ENCODE assay signal across 9 mouse cellular contexts in the genomic region with DNA sequence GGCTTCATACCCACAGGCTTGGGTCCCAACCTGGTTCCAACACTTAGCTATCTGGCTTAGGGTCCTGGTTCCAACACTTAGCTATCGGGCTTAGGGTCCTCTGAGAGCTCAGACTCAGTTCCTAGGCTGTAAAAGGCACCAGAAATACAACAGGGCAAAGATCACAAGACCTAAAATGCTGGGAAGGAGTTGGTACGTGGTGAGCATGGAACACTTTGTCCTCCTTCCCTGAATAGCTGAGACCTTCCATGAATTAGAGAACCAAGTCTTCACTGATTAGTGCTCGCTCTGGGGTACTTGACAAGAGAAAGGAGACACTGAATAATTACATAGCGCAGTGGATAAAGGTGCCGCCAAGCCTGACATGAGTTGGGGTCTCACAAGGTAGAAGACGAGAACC. TPM values are rescaled to one million over a fixed set of nuclear protein-coding genes. Genes with fewer than 3 reads are reported as not detected.
DNase-seq lines count a peak whose midpoint lies in the region; ATAC-seq lines count a peak whose summit lies in the region.
"Had no signal": no experiment of that assay in that cellular context is flagged by ENCODE, and none has a peak within 500 bp of the region (broad histone marks: within the 10 kb centered on the region; RNA-seq: fewer than 3 reads in every experiment).

No protein-coding gene starts in this region.

- peaks cover 65% of the 10 kb centered on the region for H3K27me3 ChIP-seq in heart, embryonic 10.5 days (ENCODE audit: insufficient read depth, poor library complexity, severe bottlenecking)
- H3K27me3 ChIP-seq in limb, embryonic 13.5 days = peaks cover 8% of the 10 kb centered on the region

- peaks cover 37% of the 10 kb centered on the region for H3K4me1 ChIP-seq in heart, embryonic 10.5 days
- H3K4me1 ChIP-seq in limb, embryonic 13.5 days = peaks cover 39% of the 10 kb centered on the region

- no peaks in the 10 kb centered on the region for H3K9me3 ChIP-seq in heart, embryonic 10.5 days
- H3K9me3 ChIP-seq in limb, embryonic 13.5 days = no peaks in the 10 kb centered on the region

- 35% methylated on average over 6 of the region's 6 CpGs for WGBS in heart, embryonic 10.5 days
- WGBS in limb, embryonic 13.5 days = 33% methylated on average over 6 of the region's 6 CpGs

- peak overlapping the region; percentile 75; the same call in 1 of the 2 replicates for H3K4me3 ChIP-seq in heart, embryonic 10.5 days
- peak overlapping the region; percentile 72 for H3K4me3 ChIP-seq in limb, embryonic 13.5 days

- no peak overlapping the region for H3K9ac ChIP-seq in limb, embryonic 13.5 days

- H3K4me2 ChIP-seq in limb, embryonic 13.5 days (replicated peaks) = peak overlapping the region; percentile 90

- H3K27ac ChIP-seq in heart, embryonic 10.5 days = no peak overlapping the region
- no peak overlapping the region for H3K27ac ChIP-seq in limb, embryonic 13.5 days

- no peak for DNase-seq in heart, embryonic 10.5 days (ENCODE audit: low spot score)
- DNase-seq in heart, adult 11 months = no peak
- DNase-seq in thymus, postnatal 4 days = peak; percentile 12
- DNase-seq in thymus, postnatal 14 days = no peak
- no peak for DNase-seq in cerebellum, postnatal 14 days
- DNase-seq in right cerebral cortex, adult 2 months (ENCODE audit: low spot score in 2 of 2) = no peak

- no peaks in the 10 kb centered on the region for H3K36me3 ChIP-seq in heart, embryonic 10.5 days
- no peaks in the 10 kb centered on the region for H3K36me3 ChIP-seq in limb, embryonic 13.5 days

- no peak for ATAC-seq in limb, embryonic 13.5 days (ENCODE audit: low FRiP score, low read depth)
- no peak for ATAC-seq in erythroblast, adult 5-6 weeks (replicated peaks; ENCODE audit: low FRiP score, poor library complexity, severe bottlenecking)

RNA-seq across cellular contexts. Expression of gene Fkbp5, which starts 4.6 kb away (rescaled TPM):
- polyA plus RNA-seq in heart, embryonic 10.5 days (2016; fragmentation: Nextera tagmentation; extraction: Ambion mirVana) = 16.0 and 21.9 TPM in 2 replicates
- 26.2 and 27.3 TPM in 2 replicates for polyA plus RNA-seq in limb, embryonic 13.5 days (2015; fragmentation: Nextera tagmentation; extraction: Ambion mirVana)
- 3.7 and 6.7 TPM in 2 replicates for total RNA-seq in erythroblast, adult 5-6 weeks (2015; ENCODE audit: low replicate concordance)
- 12.8 and 13.8 TPM in 2 replicates for total RNA-seq in erythroblast, adult 5-6 weeks (2017; ENCODE audit: low replicate concordance)

RNA-seq across cellular contexts. Expression of gene Armc12, which starts 8.7 kb away (rescaled TPM):
- 0.10 TPM in 1 of 2 replicates, not detected in the other for polyA plus RNA-seq in heart, embryonic 10.5 days (2016; fragmentation: Nextera tagmentation; extraction: Ambion mirVana)
- not detected in 2 replicates for polyA plus RNA-seq in limb, embryonic 13.5 days (2015; fragmentation: Nextera tagmentation; extraction: Ambion mirVana)
- not detected in 2 replicates for total RNA-seq in erythroblast, adult 5-6 weeks (2015; ENCODE audit: low replicate concordance)
- not detected in 2 replicates for total RNA-seq in erythroblast, adult 5-6 weeks (2017; ENCODE audit: low replicate concordance)
- total RNA-seq: layer of hippocampus, adult 8-10 months had no signal

RNA-seq across cellular contexts. Expression of gene Clpsl2, which starts 27.3 kb away (rescaled TPM):
- polyA plus RNA-seq in heart, embryonic 10.5 days (2016; fragmentation: Nextera tagmentation; extraction: Ambion mirVana) = not detected in 2 replicates
- polyA plus RNA-seq in limb, embryonic 13.5 days (2015; fragmentation: Nextera tagmentation; extraction: Ambion mirVana) = not detected in 2 replicates
- total RNA-seq in erythroblast, adult 5-6 weeks (2015; ENCODE audit: low replicate concordance) = not detected in 2 replicates
- total RNA-seq in erythroblast, adult 5-6 weeks (2017; ENCODE audit: low replicate concordance) = not detected in 2 replicates
- total RNA-seq: layer of hippocampus, adult 8-10 months had no signal

RNA-seq across cellular contexts. Expression of gene Clps, which starts 38.6 kb away (rescaled TPM):
- 0.46 TPM in 1 of 2 replicates, not detected in the other for polyA plus RNA-seq in heart, embryonic 10.5 days (2016; fragmentation: Nextera tagmentation; extraction: Ambion mirVana)
- 0.60 and 0.91 TPM in 2 replicates for polyA plus RNA-seq in limb, embryonic 13.5 days (2015; fragmentation: Nextera tagmentation; extraction: Ambion mirVana)
- not detected in 2 replicates for total RNA-seq in erythroblast, adult 5-6 weeks (2015; ENCODE audit: low replicate concordance)
- total RNA-seq in erythroblast, adult 5-6 weeks (2017; ENCODE audit: low replicate concordance) = not detected in 2 replicates
- total RNA-seq: layer of hippocampus, adult 8-10 months had no signal

RNA-seq across cellular contexts. Expression of gene Lhfpl5, which starts 53.5 kb away (rescaled TPM):
- polyA plus RNA-seq in heart, embryonic 10.5 days (2016; fragmentation: Nextera tagmentation; extraction: Ambion mirVana) = 0.25 and 0.41 TPM in 2 replicates
- polyA plus RNA-seq in limb, embryonic 13.5 days (2015; fragmentation: Nextera tagmentation; extraction: Ambion mirVana) = 0.46 and 0.56 TPM in 2 replicates
- not detected in 2 replicates for total RNA-seq in erythroblast, adult 5-6 weeks (2015; ENCODE audit: low replicate concordance)
- total RNA-seq in erythroblast, adult 5-6 weeks (2017; ENCODE audit: low replicate concordance) = not detected in 2 replicates
